Mouse (Mus musculus) urinary bladder, postnatal 25 days (tissue): ENCODE data around the gene Map3k14.

Experiments
- DNase-seq: peaks from one replicate; pipeline ENCODE4 v3.0.0; 2022; ENCODE audit warnings: low spot score

The Map3k14 gene

GRCm38 (mm10) chr11:103208458-103208857, 58.8 kb downstream of the Map3k14 start, which contains the start of gene 1700023F06Rik:
1700023F06Rik (minus strand) TSS chr11:103208558.
- DNase-seq: no peak

- no peak for DNase-seq
Observed at GRCm38 (mm10) chr11:103206203-103206602, 61.1 kb downstream of the Map3k14 start.

GRCm38 (mm10) chr11:103202376-103202775, 64.9 kb downstream of the Map3k14 start:
- no peak for DNase-seq

GRCm38 (mm10) chr11:103201664-103202063, 65.6 kb downstream of the Map3k14 start:
- DNase-seq: no peak

GRCm38 (mm10) chr11:103198911-103199803, 68.1 kb downstream of the Map3k14 start:
- DNase-seq: peak; percentile 47

- no peak for DNase-seq
Observed at GRCm38 (mm10) chr11:103198339-103198738, 68.9 kb downstream of the Map3k14 start.

- DNase-seq: no peak
Observed at GRCm38 (mm10) chr11:103197340-103197739, 69.9 kb downstream of the Map3k14 start.

- DNase-seq: no peak
Observed at GRCm38 (mm10) chr11:103195656-103196055, 71.6 kb downstream of the Map3k14 start.

GRCm38 (mm10) chr11:103195236-103195635, 72.0 kb downstream of the Map3k14 start:
- no peak for DNase-seq

GRCm38 (mm10) chr11:103193825-103194168, 73.5 kb downstream of the Map3k14 start:
- no peak for DNase-seq

GRCm38 (mm10) chr11:103192956-103193824, 74.1 kb downstream of the Map3k14 start:
- no peak for DNase-seq

- no peak for DNase-seq
Observed at GRCm38 (mm10) chr11:103192230-103192955, 74.9 kb downstream of the Map3k14 start.

- peak; percentile 42 for DNase-seq
Observed at GRCm38 (mm10) chr11:103184891-103185290, 82.4 kb downstream of the Map3k14 start.

- DNase-seq: no peak
Observed at GRCm38 (mm10) chr11:103181911-103182310, 85.4 kb downstream of the Map3k14 start.

- DNase-seq: no peak
Observed at GRCm38 (mm10) chr11:103181349-103181748, 85.9 kb downstream of the Map3k14 start.

GRCm38 (mm10) chr11:103180426-103180825, 86.8 kb downstream of the Map3k14 start:
- DNase-seq: no peak

GRCm38 (mm10) chr11:103178748-103179147, 88.5 kb downstream of the Map3k14 start:
- DNase-seq: no peak

- no peak for DNase-seq
Observed at GRCm38 (mm10) chr11:103177815-103178485, 89.3 kb downstream of the Map3k14 start.

GRCm38 (mm10) chr11:103177216-103177615, 90.1 kb downstream of the Map3k14 start:
- no peak for DNase-seq

GRCm38 (mm10) chr11:103176510-103176909, 90.8 kb downstream of the Map3k14 start:
- no peak for DNase-seq

GRCm38 (mm10) chr11:103175688-103176442, 91.4 kb downstream of the Map3k14 start:
- DNase-seq: no peak
